Mouse (Mus musculus): Measurements from ENCODE around the gene Homer2.
A peak's percentile ranks its signal among the peaks of the same experiment; 100 is the strongest.

Gene Homer2

GRCm38 (mm10) chr7:81707471-81708140 lies at the start of gene Homer2:
Gene Homer2, minus strand, starts transcription at chr7:81707527.
- no peak for DNase-seq (ENCODE audit: low read depth)

- no peak for DNase-seq (ENCODE audit: low read depth)
These were observed 40.6 kb upstream of the Homer2 start for GRCm38 (mm10) chr7:81747956-81748355.

- DNase-seq (ENCODE audit: low read depth) = peak; percentile 90
These were observed 36.8 kb upstream of the Homer2 start for GRCm38 (mm10) chr7:81744145-81744544.

DNA sequence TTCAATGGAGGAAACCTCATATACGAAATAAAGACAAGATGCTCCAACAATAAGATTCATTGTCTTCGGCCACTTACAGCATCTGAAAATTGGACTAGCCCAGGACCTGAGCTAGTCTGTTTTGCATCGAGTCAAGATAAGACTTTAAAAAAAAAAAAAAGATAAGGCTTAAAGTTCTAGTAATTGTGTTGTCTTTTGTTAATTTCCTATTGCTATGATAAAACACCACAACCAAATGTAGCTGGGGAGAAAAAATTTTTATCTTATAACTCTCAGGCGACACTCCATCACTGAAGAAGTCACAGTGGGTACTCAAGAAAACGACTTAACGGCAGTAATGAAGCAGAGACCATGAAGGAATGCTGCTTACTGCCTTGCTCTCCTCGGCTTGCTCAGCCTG lies 32.7 kb upstream of the Homer2 start:
- no peak for DNase-seq (ENCODE audit: low read depth)

DNA sequence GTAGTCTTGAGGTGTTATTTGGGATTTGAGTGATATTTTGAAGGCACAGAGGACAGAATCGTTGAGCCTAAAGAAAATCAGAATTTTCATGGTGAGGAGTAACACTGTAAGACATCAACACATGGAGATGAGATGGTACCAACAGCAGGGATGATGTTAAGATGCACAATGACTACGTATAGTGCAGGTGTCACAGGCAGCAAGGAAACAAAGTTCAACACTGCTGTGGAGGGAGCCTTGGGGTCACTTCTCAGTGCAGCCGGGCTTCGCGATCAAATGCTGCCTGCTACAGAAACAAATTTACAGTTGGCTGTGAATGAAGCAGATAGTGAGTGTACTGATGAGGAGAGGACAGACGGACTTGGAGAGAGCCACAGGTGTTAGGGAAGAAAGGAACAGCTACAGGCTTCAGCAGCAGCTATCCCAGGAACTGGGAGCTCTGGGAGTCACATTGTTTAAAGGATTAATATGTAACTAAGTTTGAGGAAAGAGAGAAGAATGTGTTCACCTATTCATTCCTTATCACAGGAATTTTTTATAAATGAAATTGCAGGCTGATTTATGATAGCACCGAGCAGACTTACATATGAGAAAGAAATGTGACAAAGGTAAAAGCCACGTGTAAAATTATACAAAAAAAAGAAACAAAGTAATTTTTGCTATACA lies 31.5 kb upstream of the Homer2 start:
- DNase-seq (ENCODE audit: low read depth) = no peak

DNA sequence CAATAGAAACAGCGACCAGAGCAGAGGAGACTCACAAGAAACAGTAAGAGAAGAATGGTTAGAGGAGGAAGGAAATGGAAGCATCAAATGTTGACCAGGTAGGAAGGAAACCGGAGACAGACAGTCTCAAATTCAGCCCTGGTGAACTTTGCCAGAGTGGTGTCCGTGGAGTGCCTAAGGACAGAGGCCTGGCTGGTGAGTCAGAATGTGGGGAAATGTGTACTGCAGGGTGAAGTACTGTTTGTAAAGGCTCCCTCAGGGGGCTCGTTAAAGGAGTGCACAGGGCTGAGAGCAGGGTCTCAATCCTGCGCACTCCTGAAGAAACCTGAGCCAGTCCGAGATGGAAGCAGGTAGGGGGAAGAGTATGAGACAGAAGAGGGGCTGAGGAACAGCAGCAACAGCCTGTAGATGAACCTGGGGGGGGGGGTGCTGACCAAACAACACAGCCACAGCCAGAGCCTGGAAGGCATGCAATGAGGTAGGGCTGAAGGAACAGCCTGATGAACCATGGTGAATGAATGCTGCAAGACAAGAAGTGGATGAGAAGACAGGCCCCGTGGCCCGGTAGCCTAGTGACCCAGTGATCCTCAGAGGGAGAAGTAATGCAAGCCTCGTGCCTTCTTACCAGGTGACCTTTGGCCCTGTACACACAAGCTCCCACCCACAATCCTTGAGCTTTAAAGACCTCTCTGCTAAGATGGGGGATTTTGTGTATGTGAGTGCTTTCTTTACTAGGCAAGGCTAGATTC lies 28.1 kb upstream of the Homer2 start:
- no peak for DNase-seq (ENCODE audit: low read depth)

- peak; percentile 87 for DNase-seq (ENCODE audit: low read depth)
These were observed 25.1 kb upstream of the Homer2 start for GRCm38 (mm10) chr7:81732183-81733089.

GRCm38 (mm10) chr7:81731181-81731651 lies 23.9 kb upstream of the Homer2 start:
- no peak for DNase-seq (ENCODE audit: low read depth)

DNA sequence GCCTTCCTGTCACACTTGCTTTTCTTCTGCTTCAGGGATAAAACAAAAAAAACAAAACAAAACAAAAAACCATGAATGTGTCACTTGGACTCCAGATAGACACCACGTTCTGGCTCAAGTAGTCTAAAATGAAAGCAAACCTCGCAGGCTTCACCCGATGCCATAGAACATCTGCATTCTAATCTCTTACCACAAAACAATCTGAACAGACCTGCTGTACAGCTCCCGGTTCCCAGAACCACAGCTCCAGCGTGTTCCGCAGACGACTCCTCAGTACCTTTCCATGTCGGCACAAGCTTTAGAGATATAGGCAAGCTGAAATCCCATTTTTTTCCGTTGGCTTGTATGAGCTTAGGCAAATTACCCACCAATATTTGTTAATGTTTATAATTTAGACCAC lies 22.5 kb upstream of the Homer2 start:
- DNase-seq (ENCODE audit: low read depth) = peak; percentile 40

GRCm38 (mm10) chr7:81727716-81728115 lies 20.4 kb upstream of the Homer2 start:
- DNase-seq (ENCODE audit: low read depth) = peak; percentile 60

DNA sequence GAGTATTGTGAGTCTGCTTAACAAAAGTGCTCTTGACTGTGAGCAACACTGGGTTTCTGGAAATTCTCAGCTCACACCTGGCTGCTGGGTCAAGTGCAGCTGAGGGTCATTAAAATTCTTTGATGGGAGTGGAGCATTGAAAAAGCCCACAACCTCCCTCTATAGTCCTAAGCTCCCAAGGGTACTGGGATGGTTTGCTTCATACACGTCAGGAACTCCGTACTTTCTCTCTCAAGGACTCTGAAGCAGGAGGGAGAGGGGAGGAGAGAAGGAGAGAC lies 19.3 kb upstream of the Homer2 start:
- no peak for DNase-seq (ENCODE audit: low read depth)

GRCm38 (mm10) chr7:81725986-81726727 lies 18.8 kb upstream of the Homer2 start:
- DNase-seq (ENCODE audit: low read depth) = peak; percentile 93

DNA sequence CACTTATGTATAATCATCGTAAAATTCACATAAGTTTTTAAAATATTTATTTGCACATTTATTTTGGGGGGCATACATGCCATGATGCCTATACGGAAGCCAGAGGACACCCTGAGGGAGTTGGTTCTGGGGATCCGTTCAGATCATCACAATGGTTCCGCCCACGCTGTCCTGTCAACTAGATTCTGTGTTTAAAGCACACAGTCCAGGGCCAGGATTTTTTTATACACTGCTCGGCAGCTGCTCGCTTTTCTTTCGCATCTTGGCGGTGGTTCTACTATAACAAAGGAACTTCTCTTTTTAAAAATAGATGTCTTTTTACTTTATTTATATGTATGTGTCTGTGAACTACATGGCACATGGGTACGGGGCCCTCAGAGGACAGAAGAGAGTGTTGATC lies 16.5 kb upstream of the Homer2 start:
- DNase-seq (ENCODE audit: low read depth) = no peak

GRCm38 (mm10) chr7:81721271-81721670 lies 13.9 kb upstream of the Homer2 start:
- DNase-seq (ENCODE audit: low read depth) = no peak

DNA sequence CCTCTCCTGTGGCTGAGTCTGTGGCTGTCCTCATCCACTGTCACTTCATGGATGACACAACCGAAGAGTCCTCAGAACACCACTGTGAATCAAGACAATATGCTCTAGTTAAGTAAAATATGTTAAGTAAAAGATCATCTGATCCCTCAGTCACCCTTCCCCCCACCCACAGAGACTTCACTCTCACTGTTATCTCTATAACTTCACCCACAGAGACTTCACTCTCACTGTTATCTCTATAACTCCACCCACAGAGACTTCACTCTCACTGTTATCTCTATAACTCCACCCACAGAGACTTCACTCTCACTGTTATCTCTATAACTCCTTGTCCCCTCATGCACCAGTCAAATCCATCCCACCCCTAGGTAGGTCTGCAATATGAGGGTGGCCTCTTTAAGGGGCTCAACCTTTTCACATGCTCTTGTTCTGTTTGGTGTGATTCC lies 11.9 kb upstream of the Homer2 start:
- no peak for DNase-seq (ENCODE audit: low read depth)

- DNase-seq (ENCODE audit: low read depth) = no peak
These were observed 11.3 kb upstream of the Homer2 start for GRCm38 (mm10) chr7:81718657-81719056.

DNA sequence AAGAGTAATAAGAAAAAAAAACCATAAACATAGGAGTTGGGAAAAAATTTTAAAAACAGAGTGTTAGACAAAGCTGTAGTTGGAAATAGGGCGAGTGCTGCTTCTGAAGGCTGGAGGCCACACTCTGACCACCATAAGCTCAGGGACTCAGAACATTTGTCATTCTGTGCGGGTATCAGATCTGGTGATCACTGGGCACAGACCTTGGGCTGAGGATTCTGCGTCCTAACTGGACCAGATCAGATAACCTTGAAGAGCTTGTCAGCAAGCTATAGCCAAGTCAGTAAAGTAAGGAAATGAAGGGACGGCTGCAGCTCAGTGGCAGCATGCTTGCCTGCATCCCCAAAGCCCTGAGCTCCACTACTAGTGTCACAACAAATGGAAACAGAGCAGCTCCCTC lies 2.8 kb upstream of the Homer2 start:
- DNase-seq (ENCODE audit: low read depth) = no peak

DNA sequence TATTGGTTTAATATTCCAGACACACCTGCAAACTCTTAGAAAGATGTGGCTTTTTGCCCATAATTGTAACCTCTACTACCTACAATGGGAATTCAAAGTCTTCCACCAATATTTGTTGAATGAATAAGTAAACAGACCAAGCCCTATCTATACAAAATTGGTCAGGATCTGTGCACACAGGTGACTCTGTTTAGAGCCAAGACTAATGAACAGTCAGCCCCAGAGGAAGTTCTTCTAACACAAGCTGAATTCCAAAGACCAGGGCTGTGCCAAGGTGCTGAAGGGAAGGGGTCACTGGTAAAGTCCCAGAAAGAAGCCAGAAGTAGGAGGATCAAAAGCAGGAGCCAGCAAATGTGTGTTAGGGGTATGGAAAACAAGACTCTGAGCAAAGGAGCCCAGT lies 838 bp upstream of the Homer2 start:
- no peak for DNase-seq (ENCODE audit: low read depth)

DNA sequence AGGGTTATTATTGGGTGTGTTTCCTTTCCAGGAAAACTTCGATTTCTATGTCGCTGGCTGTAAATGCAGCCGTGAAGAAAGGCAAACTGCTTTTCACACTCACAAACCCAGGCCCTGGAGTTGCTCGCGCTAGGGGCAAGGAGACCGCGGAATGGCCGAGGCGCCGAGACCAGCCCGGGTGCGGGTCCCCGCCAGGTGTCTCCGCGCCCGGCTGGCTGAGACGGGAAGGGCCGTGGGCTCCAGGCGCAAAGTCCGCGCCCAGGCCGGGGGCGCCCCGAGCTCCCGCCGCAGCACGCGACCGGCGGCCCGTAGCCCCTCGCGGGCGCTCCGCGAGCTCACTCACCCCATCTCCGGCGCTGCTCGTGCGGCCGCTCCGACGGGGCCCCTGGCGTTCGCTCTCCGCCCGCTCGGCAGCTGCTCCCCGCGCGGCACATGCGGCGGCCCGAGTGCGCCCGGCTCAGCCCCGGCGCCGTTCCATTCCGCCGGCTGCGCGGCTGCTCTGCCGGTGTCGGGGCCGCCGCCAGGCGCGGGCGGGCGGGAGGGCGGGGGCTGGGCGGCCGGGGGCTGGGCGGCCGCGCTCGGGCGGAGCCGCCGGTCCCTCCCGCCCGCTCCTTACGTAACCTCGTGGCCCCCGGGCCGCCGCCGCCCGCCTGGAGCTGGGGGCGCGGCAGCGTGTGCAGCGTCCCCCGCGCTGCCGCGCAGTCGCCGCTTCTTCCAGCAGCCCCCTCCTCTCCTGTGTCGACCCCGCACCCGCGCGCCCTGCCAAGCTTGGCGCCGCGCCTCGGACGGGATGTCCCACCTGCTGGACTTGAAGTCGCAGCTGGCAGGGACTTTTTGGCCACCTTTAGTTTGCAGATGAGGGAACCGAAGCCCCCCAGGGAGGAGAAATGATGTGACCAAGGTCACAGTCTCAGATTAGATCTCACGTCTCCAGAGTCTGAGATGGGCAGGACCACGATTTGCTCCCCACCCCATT lies 623 bp downstream of the Homer2 start:
- no peak for DNase-seq (ENCODE audit: low read depth)

GRCm38 (mm10) chr7:81706027-81706415 lies 1.3 kb downstream of the Homer2 start:
- DNase-seq (ENCODE audit: low read depth) = no peak
